Mouse (Mus musculus) kidney, adult 11 months (tissue): ENCODE results near the gene Srp14.

Experiments
- DNase-seq: peaks from one replicate; pipeline ENCODE4 v3.0.0; 2022

The Srp14 gene

DNA sequence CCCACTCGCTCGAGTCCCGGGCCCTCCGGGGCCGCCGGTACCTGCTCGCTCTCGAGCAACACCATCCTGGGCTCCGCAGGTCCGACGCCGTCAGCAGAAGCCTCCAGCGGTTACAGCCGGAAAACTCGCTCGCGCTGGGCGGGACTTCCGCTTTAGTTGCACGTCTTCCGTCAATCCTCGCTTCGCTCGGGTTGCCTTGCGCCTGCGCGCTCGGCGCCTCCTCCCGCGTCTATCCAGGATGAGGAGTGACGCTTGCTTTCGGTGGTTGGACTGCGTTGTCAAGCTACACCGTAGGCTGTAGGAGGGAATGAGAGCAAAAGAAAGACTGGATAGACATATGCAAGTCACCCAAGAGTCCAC, at the start of gene Srp14:
Gene Srp14 (minus strand): TSS at position 162 of the 360 bp plus-strand sequence.
- DNase-seq, result peak; percentile 88

- DNase-seq, result no peak
Observed at GRCm38 (mm10) chr2:118526545-118526944, 47.0 kb upstream of the Srp14 start.

DNA sequence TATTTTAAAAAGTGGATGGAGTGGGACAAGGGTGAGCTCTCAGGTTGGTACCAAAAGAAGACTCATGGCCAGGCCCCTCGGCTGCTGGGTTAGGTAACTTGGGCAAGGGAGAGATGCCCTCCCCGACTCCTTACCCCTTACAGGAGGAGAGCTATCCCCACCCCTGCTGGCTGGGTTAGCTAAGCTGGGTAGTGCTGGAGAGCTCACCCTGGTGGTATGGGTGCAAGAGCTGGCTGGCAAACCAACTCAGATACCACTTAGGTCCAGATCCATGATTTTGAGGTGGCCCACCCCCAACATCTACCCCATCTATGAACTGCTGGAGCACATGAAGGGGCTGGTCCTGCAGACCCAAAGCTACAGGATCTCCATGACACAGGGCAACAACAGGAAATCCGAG, 45.3 kb upstream of the Srp14 start:
- DNase-seq, result no peak

- no peak for DNase-seq
Observed at GRCm38 (mm10) chr2:118523163-118523730, 43.7 kb upstream of the Srp14 start.

DNA sequence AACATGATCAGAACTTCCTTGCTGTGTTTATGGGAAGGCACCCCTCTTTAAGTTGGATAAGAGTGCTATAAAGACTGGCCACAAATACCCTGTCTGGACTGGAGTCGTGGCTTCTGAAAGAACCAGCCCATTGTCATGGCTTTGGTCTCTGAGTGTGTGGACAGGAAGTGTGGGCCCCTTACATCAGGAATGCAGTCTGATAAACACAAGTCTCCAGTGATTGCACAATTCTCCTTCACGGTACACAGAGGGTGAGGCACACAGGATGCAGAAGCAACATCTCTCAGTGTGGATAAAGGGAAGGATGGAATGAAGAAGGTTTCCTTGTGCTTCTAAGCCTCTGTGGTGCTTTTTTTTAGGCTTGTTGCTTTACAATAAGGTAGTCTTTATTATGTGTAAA, 42.8 kb upstream of the Srp14 start:
- DNase-seq, result no peak

- peak; percentile 84 for DNase-seq
Observed at GRCm38 (mm10) chr2:118520042-118520933, 40.8 kb upstream of the Srp14 start.

GRCm38 (mm10) chr2:118512418-118513377, 33.2 kb upstream of the Srp14 start:
- no peak for DNase-seq

DNA sequence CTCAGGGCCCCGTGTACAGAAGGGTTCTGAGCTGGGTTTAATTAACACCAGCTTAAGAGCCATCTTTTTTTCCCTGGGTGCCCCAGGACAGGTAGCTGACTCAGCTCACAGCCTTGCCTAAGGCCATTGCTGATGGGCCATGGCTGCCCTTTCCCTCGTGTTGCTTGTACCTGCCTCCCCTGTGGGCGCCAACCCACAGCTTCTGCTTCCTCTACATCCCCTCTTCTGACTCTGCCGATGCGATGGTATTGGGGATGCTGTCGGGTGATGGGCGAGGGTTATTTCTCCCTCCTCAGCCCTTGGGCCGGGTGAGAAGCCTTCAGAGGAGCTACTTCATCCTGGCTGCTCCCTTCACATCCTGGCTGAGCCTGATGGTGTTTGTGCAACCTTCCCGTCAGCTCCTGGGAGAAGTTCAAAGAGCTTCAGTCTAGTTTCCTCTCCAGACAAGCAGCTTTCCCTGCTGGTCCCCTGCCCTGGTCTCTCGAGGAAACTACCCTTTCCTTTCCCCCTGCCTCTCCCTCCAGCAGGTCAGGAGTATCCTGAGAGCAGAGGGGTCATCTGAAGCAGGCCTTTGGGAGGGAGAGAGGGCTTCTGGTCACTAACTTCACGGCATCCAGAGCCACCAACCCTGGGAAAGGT, 32.4 kb upstream of the Srp14 start:
- DNase-seq, result no peak

- peak; percentile 98 for DNase-seq
Observed at GRCm38 (mm10) chr2:118510447-118511310, 31.2 kb upstream of the Srp14 start.

DNA sequence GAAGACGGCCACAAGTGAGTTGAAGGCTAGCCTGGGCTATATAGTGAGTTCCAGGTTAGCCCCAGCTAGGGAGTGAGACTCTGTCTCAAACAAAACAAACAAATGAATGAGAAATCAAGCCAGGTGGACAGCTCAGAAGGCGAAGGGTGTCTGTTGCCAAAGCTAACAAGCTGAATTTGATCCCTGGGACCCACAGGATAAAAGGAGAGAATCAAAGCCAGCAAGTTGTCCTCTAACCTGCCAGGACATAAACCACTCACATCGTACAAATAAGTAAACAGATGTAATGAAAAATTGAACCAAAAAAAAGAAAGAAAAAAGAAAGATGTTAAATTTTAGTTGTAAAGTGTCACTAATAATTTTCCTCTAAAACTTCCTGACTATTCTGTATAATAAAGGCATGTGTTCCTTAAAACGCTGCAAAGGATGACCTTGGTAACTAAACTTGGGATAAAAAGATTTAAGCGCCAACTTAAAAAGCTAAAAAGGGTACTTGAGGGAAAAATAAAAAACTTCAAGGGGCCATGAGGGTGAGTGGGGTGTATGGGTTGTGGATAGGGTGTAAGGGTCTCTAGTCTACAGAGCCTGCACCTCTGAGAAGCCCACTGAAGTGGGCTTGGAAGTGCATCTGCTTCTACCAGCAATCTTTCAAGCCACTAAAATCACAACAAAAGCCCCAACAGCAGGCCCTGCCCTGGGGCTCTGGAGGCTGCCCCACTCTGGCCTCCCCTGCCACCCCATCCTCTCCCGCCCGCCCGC, 30.4 kb upstream of the Srp14 start:
- no peak for DNase-seq

DNA sequence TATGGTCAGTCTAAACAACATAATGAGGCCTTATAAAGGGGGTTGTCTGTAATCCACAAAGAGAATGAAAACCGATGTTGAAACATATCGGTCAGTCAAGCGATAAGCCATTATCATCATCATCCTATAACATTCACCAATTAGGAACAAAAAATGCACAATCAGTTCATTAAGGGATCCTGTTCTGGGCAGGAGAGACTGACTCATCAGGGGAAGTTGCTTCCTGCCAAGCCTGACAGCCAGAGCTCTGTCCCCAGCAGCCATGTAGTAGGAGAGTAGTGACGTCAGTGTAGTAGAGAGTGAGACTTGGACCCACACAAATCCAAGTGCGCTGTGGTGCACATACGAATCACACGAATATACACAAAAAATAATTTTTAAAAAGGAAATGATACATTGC, 27.6 kb upstream of the Srp14 start:
- DNase-seq, result no peak

- DNase-seq, result no peak
Observed at GRCm38 (mm10) chr2:118500191-118500590, 20.7 kb upstream of the Srp14 start.

GRCm38 (mm10) chr2:118499135-118499961, 19.8 kb upstream of the Srp14 start:
- DNase-seq, result no peak

DNA sequence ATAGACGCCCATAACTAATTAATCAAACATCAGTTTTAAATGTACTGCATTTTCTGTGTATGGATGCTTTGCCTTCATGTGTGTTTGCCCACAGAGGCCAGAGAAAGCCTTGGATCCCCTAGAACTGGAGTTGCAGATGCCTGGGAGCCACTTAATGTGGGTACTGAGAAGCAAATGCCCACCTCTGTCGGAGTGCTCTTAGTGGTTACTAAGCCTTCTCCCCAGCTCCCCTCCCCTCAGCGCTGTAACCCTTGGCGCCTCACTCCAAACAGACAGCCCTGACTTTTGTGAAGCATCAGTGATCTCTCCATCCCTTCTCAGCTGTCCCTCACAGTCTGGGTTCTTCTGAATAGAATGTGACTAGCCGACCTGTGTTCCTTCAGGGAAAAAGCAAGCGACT, 19.0 kb upstream of the Srp14 start:
- no peak for DNase-seq

GRCm38 (mm10) chr2:118497890-118498289, 18.4 kb upstream of the Srp14 start:
- DNase-seq, result no peak

GRCm38 (mm10) chr2:118495024-118495423, 15.5 kb upstream of the Srp14 start:
- DNase-seq, result no peak

- peak; percentile 19 for DNase-seq
Observed at GRCm38 (mm10) chr2:118491741-118492395, 12.4 kb upstream of the Srp14 start.

DNA sequence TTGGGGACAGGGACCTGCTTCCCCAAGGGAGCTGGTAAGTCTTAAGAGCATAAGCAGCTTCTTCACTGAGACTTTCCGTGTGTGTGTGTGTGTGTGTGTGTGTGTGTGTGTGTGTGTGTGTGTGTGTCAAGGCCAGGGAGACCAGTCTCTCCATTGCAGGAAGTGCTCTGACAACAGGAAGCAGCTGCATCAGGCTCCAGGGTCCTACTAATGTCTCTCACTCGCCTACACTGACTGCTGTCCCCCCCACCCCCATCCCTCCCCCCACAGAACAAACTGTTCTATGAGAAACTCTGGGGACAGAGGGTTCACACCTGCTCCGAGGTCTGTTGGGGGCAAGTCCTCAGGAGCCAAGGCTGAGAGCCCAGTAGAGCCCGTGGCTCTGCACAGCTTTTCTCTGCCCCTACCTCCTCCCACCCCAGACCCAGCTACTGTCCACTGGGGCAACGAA, 11.8 kb upstream of the Srp14 start:
- DNase-seq, result peak; percentile 29
